Mouse (Mus musculus) CD4-positive, CD25-positive, alpha-beta regulatory T cell, adult 2 months (primary cell): ENCODE data around the gene Bnipl.

Source experiments
- DNase-seq: peaks from one replicate; pipeline ENCODE4 v3.0.0-alpha.2; 2012; ENCODE audit warnings: low read depth, low spot score

Gene Bnipl

DNA sequence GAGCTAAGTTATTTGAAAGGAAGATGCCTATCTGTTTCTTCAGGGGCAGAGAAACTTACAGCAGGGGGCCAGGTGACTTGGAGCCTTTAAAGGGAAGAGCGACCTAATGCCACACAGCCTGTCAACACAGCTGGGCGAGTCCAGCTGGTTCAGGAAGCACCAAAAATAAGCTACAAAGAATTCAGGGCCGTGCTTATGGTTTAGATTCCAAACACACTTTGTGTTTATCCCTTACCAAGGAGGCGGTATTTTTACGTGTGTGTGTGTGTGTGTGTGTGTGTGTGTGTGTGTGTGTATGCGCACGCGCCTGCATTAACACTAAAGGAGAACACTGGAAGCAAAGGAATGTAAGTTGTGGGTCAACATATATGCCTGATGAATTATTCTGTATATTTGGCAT lies 29.8 kb upstream of the Bnipl start:
- peak; percentile 33 for DNase-seq

DNA sequence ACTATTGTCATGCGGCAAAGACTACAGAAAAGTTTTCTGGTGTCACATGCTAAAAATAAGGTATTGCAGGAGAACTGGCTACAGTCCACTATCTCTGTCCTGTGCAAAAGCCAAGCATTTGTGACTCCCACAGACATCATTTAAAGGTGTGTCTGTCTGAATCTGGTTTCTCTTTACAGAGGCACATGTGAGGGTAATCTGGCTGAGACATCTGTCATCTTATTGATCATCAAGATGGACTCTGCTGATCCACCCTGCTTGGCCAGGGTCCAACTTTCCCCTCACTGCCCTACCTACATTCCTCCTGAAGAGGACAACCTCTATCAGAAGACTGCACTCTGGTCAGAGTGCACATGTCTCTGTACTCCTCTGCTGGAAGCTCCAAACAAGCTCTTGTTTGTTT lies 26.2 kb upstream of the Bnipl start:
- no peak for DNase-seq

DNA sequence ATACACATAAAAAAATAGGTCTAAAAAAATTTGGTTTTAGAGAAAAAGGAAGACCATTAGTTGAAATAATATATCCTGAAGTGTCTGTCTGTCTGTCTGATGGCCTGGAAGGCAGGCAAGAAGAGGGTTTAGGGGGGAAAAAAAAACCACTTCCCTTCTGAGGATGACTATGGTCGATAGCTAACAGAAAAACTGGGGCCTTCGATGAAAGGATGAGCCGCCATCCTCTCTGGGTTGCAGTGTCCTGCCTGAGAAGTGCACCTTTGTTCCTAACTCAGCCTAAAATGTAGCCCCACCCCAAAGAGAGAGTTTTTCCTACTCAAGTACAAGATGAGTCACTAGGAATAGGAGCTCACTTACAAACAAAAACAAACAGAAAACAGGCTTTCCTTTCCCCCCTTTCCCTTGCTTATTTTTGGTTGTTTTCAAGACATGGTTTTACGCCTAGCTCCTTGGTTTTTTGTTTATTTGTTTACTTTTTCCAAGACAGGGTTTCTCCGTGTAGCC lies 25.5 kb upstream of the Bnipl start:
- no peak for DNase-seq

DNA sequence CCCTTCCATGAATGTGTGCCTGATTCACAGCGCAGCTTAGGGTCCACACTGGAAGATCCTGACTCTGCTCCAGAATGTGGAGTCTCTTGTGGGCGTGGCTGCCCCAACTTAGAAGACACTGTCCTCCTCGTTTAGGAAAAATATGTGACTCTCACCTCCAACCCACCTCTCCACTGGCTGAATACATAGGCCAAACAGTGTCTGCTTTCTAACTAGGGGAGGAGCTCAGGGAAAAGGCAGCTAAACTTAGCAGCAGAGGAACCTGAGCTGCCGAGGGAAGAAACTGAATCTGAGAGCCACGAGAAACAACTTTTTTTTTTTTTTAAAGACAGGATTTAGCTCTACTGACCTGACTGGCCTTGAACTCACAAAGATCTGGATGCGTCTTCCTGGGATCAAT lies 24.2 kb upstream of the Bnipl start:
- no peak for DNase-seq

DNA sequence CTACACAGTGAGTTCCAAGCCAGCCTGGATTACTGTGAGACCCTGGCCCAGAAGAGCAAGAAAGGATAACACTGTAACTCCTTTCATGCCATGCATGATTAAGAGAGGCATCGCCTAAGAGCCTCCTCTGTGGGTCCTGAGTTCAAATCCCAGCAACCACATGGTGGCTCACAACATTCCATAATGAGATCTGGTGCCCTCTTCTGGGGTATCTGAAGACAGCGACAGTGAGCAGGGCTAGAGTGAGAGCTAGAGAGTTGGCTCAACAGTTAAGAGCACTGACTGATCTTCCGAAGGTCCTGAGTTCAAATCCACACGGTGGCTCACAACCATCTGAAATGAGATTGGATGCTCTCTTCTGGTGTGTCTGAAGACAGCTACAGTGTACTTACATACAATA lies 23.5 kb upstream of the Bnipl start:
- no peak for DNase-seq

DNA sequence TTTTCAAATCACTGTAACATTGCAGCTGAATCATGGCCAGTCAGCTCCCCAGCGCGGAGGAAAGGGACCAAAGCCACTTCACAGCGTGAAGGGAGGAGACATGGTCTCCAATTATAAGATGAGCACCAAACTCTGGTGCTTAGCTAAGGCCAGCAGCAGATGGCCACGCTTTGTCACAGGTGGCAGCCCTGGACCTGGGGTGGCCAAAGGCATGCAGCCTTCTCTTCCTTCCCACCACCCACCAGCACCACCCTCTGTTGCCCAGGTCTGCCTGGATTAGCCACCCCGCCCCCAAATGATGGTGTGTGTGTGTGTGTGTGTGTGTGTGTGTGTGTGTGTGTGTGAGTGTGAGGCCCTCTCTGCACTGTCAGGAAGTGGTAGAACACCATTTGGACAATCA lies 22.5 kb upstream of the Bnipl start:
- DNase-seq, result no peak

DNA sequence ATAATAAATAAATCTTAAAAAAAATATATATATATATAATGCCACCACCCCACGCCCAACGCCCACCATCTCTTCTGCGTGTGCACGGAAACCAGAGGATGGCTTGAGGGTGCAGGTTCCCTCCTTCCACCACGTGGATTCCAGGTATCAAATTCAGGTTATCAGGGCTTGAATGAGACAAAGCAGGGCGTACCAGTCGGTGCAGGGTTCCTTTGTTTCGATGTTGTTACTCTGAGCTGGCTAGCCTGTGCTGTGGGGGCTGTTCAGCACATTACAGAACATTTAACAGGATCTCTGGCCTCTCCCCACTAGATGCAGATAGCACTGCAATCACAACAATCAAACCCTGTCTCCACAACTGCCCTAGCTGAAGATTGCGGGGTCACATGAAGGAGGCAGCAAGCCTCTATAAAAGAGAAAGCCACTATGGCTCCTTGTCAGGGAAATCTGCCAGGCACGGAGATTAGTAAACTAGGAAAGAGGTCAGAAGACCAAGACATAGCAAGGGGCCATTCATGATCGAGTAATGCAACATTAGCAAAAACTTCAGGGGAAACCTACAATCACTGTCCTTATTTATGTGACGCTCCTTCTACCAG lies 19.9 kb upstream of the Bnipl start:
- DNase-seq, result no peak

DNA sequence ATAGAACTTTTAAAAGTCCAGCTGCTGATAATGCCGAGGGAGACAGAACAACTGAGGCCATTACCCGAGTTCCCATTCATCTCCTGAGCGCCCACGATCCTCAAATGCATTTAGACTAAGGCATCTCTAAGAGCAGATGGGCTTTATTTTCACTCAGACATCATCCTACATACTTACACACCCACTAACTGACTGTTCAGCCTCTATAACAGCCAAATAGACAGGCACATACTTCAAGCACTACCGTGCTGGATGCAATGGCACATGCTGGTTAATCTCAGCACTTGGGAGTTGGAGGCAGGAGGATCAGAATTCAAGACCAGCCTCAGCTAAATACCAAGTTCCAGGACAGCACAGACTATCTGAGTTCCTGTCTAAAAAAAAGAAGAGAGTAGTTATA lies 18.8 kb upstream of the Bnipl start:
- DNase-seq, result no peak

DNA sequence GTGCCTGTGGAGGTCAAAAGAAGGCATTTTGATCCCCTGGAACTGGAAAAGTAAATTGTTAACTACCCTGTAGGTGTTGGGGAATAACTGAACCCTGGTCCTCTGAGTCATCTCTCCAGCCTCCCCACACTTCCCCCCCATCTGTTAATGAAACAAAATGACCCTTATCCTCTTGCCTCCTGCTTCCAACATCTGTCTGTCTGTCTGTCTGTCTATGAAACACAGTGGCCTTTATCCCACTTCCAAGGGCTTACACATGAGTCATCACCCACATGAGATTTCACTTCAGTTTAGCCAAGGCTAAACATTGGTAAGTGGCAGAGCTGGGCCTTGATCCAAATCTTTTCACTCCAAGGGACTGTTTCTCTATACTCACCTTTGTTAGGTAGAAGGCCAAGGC lies 16.9 kb upstream of the Bnipl start:
- no peak for DNase-seq

DNA sequence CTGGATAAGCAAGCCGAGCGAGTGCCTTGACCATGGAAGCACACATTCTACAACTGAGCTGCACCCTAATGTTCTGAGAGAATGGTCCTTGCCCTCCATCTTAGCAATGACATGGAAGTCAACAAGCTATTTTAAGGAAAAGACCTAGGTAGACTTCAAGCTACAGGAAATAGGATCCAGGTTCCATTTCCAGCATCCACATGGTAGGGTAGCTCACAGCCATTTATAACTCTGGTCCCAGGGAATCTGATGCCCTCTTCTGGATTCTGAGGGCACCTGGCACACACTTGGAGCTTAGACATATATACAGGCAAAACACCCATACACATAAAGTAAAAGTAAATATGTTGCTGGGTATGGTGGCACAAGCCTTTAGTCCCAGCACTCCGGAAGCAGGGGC lies 15.1 kb upstream of the Bnipl start:
- no peak for DNase-seq

DNA sequence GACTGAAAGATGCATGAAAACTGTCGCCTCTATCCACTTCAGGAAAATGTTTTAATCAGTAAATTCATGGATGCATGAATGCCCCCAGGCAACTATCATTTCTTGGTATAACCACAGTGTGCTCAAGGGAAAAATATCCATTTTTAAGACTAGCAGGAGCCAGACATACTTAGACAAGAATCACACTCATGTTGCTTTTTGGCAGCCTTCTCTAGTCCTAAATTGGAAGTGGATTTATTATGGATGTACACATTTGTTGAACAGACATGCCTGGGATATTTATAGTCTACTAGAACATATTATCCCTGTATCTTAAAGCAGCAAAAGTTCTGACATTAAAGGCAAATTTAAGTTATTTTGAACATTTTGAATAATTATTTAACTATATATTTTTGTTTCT lies 13.7 kb upstream of the Bnipl start:
- no peak for DNase-seq

DNA sequence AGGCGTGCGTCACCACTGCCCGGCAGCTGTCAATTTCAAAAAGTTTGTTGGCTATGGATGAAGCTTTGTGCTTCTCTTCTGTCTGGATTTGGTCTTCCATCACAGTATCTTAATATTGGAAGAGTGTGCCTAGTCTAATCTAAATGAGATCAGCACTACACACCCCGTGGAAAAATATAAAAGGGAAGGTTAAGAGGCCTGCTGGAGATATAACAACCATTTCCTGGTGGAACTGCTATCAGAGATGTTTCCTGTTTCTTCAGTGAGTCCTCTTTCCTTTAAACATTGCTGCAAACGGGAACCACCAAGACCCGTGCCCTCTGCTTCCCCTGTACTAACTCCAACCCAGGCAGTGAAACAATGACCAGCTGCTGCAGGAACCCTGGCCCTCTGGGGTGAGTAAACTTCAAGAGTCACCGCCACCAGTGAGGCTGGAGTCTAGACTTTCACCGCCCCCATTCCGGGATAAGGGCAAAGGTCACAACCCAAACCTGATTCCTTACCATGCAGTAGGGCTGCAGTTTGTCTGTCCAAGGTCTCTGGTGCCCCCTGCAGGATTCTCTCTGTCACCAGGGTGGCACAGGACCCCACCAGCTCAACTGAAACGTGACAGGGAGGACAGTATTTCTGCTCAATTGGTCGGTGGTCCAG lies 12.2 kb upstream of the Bnipl start:
- DNase-seq, result peak; percentile 85

DNA sequence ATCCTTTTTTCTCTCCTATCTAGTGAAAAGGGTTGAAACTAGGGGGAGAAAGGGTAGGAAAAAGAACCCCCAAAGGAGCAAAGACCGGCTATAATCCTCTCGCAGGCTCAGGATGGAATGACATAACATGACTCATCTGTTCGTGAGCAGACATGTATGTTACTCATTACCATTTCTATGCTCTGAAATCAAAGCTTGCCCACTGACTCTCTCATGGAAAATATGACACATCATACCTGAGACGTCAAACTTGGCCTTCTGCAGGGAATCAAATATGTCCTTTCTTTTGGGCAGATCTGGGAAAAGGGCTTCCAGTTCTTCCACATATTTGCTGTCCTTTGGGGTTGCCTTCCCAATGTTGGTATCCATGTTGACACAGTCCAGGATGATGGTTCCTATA lies 11.0 kb upstream of the Bnipl start:
- DNase-seq, result no peak

DNA sequence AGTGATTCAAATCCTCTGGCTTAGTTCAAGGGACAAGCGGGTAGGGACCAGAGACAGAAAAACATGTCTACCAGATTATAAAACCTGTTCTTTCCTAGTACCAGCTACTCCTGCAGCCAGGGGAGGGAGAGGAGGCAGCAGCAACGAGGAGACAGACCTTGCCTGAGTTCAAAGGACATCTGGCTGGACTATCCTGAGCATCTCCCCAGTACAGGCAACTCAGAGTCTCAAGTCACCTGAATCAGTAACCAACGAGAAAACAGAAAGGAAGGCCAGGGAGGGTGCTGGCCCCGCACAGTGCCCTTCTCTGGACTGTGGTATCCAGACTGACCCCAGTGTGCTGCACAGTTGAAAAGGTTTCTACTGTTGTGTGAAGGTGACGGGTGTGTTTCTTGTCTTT lies 5.9 kb upstream of the Bnipl start:
- DNase-seq, result no peak

DNA sequence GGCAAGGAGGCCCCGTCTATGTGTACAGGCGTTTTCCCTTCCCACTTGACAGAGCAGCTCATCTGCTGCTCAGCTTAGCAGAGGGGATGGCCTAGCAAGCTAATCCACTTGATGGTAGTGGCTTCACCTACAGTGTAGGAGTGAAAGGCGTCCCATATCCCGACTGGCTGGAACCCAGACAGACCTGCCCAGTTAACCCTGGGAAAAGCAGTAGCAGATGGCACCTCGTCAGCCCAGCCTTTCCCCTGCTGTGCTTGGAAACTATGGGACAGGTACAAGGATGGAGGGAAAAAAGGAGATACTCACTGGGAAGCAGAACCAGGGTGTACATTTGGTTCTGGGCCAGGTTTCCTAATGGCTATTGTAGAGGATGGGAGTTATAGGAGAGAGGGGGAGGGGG lies 632 bp downstream of the Bnipl start:
- DNase-seq, result no peak

DNA sequence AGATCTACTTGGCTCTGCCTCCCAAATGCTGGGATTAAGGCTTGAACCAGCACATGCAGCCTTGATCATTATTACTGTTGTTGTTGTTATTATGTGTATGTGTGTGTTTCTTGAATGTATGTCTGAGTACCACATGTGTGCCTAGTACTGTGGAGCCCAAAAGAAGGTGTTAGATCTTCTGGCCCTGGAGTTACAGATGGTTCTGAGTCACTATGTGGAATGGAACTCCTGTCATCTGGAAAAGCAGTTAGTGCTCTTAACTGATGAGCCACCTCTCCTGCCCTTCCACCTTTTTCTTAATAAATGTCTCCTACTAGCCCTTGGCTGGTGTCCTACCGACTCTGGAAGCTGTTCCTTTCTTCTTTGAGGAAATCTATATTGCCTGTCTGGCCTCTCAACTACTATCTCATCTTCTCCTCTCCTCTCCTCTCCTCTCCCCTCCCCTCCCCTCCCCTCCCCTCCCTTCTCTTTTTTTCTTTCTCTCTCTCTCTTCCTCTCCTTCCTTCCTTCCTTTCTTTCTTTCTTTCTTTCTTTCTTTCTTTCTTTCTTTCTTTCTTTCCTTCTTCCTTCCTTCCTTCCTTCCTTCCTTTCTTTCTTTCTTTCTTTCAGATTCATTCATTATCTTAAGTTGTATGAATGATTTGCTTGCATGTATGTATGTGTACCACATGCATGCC lies 3.2 kb downstream of the Bnipl start:
- DNase-seq, result no peak

DNA sequence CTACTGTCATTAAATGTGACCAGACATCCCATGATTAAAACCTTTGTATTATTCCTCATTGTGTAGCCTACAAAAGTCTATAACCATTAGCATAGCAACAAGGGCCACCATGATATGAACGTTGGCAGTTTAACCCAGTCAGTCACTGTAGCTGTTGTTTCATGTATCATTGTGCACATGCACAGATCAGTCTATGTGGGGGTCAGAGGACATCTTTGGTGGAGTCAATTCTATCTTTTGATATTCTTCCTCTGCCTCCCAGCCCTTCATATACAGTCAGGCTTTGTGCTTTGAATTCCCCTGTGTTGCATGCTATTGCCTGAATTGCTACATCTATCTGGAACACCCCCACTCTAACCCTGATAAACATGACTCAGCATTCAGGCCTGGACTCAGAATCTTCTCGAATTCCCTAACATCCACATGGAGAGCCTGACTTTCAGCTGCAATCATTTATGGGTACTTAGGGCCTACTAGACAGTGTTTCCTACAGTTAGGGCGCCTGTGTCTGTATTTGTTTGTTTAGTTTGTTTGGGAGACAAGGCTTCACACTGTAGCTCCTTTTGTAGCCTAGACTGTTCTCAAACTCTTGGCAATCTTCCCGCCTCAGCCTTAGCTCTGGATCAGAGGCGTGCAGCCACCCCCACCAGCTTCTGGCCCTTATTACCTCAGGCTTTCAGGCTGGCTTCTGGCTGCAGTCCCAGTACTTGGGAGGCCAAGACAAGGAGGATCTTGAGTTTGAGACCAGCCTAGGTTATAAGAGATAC lies 4.3 kb downstream of the Bnipl start:
- DNase-seq, result no peak

DNA sequence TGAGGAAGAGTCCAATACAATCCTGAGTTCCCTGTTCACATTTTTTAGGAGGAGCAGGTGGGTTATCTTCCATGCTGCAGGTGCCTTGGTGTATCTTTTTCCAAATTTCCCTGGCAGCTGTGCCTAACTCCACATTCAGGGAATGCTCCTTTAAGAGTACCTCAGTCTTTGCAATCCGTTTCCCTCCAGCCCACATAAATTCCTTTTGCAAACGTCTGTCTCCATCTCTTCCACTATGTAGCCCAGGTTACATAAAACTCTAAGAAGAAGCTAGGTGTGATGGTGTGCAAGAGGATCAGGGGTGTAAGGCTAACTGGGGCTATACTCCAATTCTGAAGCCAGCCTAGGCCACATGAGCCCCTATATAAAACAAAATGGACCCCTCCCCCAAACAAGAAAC lies 7.9 kb downstream of the Bnipl start:
- DNase-seq, result no peak

DNA sequence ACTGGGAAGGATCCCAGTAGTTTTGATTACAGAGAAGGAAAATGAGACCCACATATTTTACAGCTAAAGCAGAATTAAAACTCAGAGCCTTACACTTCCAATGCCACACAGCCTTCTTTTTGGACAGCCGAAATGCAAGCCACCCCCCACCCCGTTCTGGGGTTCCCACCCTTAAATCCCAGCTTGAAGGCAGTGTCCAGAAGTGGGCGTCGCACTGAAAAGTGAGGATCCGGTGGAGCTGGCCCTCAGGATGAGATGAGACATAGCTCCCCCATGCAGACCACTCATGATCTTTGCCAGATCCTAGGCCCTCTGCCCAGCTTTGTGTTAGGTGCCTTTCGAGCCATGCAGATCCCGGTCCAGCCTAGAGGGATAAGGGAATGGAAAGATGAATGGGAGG lies 9.5 kb downstream of the Bnipl start, which contains the start of gene Gm128:
TSS of gene Gm128 (minus strand) at position 101 of the 400 bp plus-strand sequence.
- DNase-seq, result no peak

DNA sequence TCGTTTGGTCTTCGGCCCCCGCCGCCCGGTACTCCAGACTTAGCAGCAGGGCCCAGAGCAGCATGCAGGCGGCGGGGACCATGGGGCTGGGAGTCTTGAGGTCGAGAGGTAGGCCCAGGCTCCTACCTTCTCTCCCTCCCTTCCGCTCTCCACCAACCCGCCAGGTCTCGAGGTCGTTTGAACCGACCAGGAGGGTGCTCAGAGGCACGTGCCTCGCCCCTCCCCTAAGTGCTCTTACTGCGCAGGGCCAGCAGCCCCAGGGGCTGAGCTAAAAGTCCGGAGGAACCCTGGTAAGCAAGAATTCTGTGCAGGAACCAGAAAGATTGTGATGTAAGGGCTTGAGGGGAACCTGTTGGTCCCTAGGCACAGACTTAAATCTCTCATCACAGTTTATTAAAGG lies 10.1 kb downstream of the Bnipl start:
- DNase-seq, result no peak

DNA sequence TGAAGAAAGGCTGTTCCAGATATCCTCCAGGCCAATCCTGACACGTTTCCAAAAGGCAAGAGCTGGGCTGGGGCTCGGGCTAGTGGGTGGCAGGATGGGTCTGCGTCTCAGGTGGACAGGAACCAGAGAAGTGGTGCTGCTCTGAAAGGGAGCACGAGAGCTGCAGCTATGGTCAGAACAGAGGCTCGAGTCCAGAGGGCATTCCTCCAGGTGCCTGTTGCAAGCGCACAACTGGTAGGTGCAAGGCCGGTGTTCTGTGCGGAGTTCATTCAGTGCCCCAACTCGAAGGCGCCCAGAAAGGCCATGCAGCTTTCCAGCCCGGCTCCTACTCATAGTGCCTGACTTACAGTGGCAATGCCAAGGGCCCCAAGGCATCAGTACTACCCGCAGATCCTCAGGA lies 11.0 kb downstream of the Bnipl start:
- no peak for DNase-seq

DNA sequence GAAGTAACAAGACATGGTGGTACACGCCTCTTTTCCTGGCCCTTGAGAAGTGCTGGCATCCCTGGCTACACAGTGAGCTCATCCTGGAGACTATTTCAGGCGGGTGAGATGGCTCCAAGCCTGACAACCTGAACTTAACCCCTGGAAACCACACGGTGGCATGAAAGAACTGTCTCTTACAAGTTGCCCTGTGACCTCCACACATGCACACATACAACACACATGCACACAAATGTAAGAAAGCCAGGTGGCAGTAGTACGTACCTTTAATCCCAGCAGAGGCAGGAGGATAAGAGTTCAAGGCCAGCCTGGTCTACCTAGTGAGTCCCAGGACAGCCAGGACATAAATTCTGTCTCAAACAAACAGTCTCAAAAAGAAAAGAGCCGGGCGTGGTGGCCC lies 12.0 kb downstream of the Bnipl start:
- peak; percentile 40 for DNase-seq
